Mouse (Mus musculus): ENCODE measurements at regions not wholly inside any gene's neighbourhood (a gene's known extent, or its start where the extent isn't known, plus 50 kb on each side); places are given as distances from the start of the nearest gene placed in this dataset.

DNA sequence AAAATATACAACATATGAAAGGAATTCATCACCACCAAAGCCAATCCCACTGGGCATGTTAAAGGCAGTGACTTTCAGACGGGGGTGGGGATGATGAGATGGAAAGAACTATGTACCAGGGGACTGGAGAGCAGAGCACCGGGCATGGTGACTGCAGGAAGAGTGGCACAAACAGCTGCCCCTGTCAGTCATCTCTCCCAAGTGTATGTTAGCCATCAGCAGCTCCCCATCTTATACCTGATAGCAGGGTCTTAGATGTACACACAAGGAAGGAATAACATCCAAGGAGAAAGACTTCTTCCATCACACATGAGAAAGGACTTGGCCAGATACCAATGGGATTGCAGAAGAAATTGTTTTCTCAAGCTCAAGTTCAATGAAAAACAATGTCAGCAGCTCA, 257.2 kb downstream of the Nuak1 start:
- DNase-seq (ENCODE audit: low spot score in 2 of 2) = no peak

- no peak for DNase-seq (ENCODE audit: low spot score in 2 of 2)
These were observed 253.9 kb downstream of the Nuak1 start for GRCm38 (mm10) chr10:84186466-84186865.

DNA sequence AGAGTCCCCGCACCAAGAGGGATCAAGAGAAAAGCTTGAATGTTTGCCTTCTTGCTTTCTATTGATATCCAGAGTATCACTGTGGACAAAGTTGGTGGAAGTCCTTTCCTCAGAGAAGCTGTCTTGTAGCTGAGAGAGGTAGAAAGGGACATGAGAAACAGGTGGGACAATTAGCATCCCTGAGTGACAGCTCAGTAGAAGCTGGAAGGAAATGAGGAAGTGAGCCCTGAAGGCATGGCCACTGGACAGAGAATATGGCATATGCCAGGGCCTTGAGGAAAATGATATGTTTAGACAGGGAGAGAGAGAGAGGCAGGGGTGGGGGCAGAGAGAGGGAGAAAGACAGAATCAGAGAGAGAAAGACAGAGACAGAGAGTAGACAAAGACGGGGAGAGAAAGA, 241.4 kb downstream of the Nuak1 start:
- DNase-seq (ENCODE audit: low spot score in 2 of 2) = no peak

DNA sequence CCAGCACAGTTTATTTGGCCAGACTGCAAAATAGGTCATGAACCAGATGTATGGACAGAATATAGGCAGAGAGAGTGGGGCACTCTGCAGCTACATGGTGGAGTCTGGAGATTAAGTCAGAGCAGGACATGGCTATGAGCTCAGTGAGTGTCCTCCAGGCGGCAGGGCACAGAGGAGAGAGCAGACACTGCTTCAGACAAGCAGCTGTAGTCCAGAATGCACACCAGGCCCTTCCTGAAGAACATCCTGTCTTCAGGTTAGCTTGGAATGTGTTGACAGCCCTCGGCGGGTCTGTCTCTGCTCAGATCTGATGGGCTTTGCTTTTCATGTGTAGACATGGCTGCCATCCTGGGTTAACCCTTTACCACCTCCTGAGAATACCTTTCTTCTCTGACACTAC, 238.6 kb downstream of the Nuak1 start:
- DNase-seq (ENCODE audit: low spot score in 2 of 2) = no peak

GRCm38 (mm10) chr10:84212096-84212785, 228.2 kb downstream of the Nuak1 start:
- DNase-seq (ENCODE audit: low spot score in 2 of 2) = no peak

DNA sequence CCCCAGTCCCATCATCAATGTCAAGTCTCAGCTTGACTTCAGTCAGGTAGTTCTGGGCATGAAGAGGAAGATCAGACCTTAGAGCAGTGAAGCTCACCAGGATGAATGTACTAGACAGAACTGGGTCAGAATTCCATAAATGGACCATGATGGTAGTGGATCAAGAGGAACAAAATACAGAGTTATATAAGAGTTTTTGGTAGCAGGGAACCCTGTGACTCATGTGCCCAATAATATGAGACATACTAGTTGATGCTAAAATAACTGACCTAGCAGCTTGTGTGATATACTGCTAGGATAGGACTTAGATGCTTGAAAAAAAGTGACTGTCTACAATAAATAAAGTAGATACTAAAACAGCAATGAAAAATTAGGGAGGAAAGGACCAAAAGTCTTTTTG, 225.6 kb downstream of the Nuak1 start:
- DNase-seq (ENCODE audit: low spot score in 2 of 2) = no peak

- DNase-seq (ENCODE audit: low spot score in 2 of 2) = no peak
These were observed 211.0 kb downstream of the Nuak1 start for GRCm38 (mm10) chr10:84229224-84229921.

GRCm38 (mm10) chr10:84230011-84230781, 210.2 kb downstream of the Nuak1 start:
- no peak for DNase-seq (ENCODE audit: low spot score in 2 of 2)

DNA sequence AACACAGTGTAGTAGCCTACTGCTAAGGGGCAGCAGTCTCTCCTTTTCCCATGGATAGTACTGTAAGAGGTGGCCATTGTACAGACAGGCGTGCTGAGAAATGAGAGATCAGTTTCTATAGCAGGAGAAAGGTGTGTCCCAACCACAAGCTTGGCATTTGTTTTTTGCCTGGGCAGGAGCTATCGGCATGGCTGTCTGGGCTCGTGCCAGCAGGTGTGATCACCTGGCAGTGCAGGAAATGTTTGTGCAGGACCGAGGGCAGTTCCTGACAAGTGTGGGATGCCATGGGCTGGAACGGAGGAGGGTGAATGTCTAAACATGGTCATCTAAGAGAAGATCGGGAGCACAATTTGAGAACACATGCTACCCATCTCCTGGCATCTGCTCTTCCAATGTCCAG, 205.4 kb downstream of the Nuak1 start:
- no peak for DNase-seq (ENCODE audit: low spot score in 2 of 2)

- DNase-seq (ENCODE audit: low spot score in 2 of 2) = no peak
These were observed 204.2 kb downstream of the Nuak1 start for GRCm38 (mm10) chr10:84236236-84236635.

- no peak for DNase-seq (ENCODE audit: low spot score in 2 of 2)
These were observed 202.0 kb downstream of the Nuak1 start for GRCm38 (mm10) chr10:84238279-84238963.

DNA sequence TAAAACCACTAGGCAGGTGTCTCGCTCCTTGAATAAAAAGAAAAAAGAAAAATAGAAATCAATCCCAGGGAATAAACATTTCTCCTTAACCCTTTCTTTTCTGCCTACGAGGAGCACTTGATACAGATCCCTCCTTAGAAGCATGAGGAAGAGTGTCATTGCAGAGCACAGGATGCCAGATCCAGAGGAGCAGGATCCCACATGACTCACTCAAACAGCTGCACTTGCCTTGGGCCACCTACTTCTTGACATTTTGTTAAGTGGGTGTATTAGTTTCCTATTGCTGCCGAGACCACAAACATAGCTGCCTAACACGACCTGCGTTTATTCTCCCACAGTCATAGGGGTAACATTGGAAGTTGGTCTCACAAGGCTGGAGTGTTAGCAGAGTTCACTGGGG, 197.1 kb downstream of the Nuak1 start:
- no peak for DNase-seq (ENCODE audit: low spot score in 2 of 2)

DNA sequence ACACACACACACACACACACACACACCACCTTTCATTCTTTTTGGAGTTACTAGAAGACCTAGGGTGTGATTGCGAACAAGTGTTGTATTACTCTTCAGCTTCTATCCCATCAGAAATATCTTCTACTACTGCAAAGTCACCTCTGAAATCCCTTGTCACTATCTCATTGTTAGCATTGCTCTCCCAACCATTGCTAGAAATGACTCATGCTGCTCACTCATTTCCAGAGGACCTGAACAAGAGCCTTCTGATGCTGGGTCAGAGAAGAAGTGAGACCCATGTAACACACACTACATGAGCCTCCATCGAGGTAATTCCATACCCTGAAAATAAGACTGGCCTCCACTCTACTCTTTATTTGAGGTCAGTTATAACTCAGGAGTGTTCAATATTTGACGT, 191.1 kb downstream of the Nuak1 start:
- DNase-seq (ENCODE audit: low spot score in 2 of 2) = no peak

- no peak for DNase-seq (ENCODE audit: low spot score in 2 of 2)
These were observed 179.3 kb downstream of the Nuak1 start for GRCm38 (mm10) chr10:84260931-84261650.

DNA sequence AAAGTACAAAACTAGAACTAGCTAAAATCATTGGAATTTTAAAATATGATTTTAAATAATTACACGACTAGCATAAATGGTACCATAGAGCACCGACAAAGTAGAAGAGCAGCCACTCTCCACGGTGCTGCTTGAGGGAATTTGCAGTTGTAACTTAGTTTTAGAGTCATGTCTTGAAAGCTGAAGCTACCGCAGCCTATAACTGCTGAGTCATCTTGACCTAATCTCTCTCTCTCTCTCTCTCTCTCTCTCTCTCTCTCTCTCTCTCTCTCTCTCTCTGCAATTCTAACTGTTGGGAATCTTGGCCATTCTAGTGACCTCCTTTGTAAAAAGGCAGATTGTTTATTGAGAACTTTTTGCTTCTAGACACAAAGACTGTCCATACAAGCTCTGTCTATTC, 177.5 kb downstream of the Nuak1 start:
- DNase-seq (ENCODE audit: low spot score in 2 of 2) = no peak

GRCm38 (mm10) chr10:84285832-84286506, 154.4 kb downstream of the Nuak1 start:
- no peak for DNase-seq (ENCODE audit: low spot score in 2 of 2)

DNA sequence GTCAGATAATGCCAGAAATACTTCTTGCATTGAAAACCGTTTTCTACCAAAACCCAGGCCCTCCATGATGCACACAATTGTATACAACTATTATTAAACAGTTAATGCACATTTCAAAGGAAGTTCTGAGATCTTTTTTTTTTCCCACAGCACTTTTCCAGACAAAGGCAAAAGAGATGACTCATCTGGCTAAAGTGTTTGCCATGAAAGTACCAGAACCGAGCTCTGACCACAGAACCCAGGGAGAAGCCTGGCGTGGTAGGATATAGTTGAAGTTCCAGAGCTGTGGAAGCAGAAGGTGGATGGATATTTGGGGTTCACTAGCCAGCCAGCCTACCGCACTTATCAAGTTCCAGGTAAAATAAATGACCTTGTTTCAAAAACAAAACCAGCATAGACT, 146.0 kb downstream of the Nuak1 start:
- DNase-seq (ENCODE audit: low spot score in 2 of 2) = no peak

- no peak for DNase-seq (ENCODE audit: low spot score in 2 of 2)
These were observed 144.2 kb downstream of the Nuak1 start for GRCm38 (mm10) chr10:84296168-84296567.

DNA sequence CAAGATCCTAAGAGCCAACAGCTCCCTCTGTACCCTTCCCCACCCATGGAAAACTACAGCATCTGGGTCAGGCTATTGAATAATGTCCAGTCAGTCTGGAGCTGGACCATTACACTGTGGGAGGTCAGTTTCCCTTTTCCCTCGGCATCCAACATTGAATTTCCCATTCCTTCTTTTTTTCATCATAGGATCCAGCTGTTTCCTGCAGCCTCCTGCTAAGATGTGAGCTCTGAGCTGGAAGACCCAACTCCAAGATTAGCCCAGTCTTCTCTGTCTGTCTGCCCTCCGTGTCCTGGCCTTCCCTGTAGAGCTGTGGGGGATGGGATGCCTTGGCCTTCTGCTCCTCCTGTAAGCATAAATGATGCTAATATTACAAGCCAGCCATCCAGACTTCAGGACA, 138.8 kb downstream of the Nuak1 start:
- DNase-seq (ENCODE audit: low spot score in 2 of 2) = no peak

GRCm38 (mm10) chr10:84302821-84303520, 137.4 kb downstream of the Nuak1 start:
- no peak for DNase-seq (ENCODE audit: low spot score in 2 of 2)

Measured in spleen, postnatal 10 days (tissue).